Mouse (Mus musculus): ENCODE results near the gene Pah. TPM values are rescaled to one million over a fixed set of nuclear protein-coding genes. Genes with fewer than 3 reads are reported as not detected.

Gene Pah
- polyA plus RNA-seq (2016; fragmentation: Nextera tagmentation; extraction: Ambion mirVana), result 0.12 TPM in 1 of 2 replicates, not detected in the other

GRCm38 (mm10) chr10:87521646-87522045 lies at the start of gene Pah:
TSS of gene Pah (plus strand) at chr10:87521795.
- Histone ChIP-seq H3K4me1 (no peaks in the 10 kb centered on the region), H3K36me3 (replicated peaks) (no peaks in the 10 kb centered on the region), H3K27ac (no peak within 1 kb of the TSS), H3K4me2 (no peak within 1 kb of the TSS), H3K27me3 (peaks cover 8% of the 10 kb centered on the region; the same call in 1 of the 2 replicates), H3K9ac (no peak within 1 kb of the TSS), H3K9me3 (no peaks in the 10 kb centered on the region), H3K4me3 (replicated peaks) (no peak within 1 kb of the TSS)
- ATAC-seq (ENCODE audit: low FRiP score), result no peak
- 93% methylated on average over 5 of the region's 5 CpGs for WGBS

GRCm38 (mm10) chr10:87473475-87474131 lies 48.0 kb upstream of the Pah start:
- 0 out of 2 replicates have a peak, but pooled peaks have one; percentile 49 for ATAC-seq (ENCODE audit: low FRiP score)
- no peak overlapping the region; the same call in 1 of the 2 replicates for H3K27ac ChIP-seq

GRCm38 (mm10) chr10:87474971-87475370 lies 46.6 kb upstream of the Pah start:
- H3K27ac ChIP-seq, result no peak overlapping the region
- H3K36me3 ChIP-seq (replicated peaks), result no peaks in the 10 kb centered on the region
- 38% methylated on average over 2 of the region's 2 CpGs for WGBS
- H3K9ac ChIP-seq, result no peak overlapping the region
- ATAC-seq (ENCODE audit: low FRiP score), result no peak
- H3K4me2 ChIP-seq, result no peak overlapping the region
- H3K4me3 ChIP-seq (replicated peaks), result no peak overlapping the region
- peaks cover 28% of the 10 kb centered on the region for H3K4me1 ChIP-seq
- no peaks in the 10 kb centered on the region for H3K9me3 ChIP-seq
- no peaks in the 10 kb centered on the region for H3K27me3 ChIP-seq

More at GRCm38 (mm10) chr10:87473475-87474131, 48.0 kb upstream of the Pah start:
- Histone ChIP-seq H3K27me3 (no peaks in the 10 kb centered on the region), H3K36me3 (replicated peaks) (no peaks in the 10 kb centered on the region), H3K9me3 (no peaks in the 10 kb centered on the region), H3K4me3 (replicated peaks) (no peak overlapping the region), H3K9ac (no peak overlapping the region), H3K4me1 (peaks cover 28% of the 10 kb centered on the region), H3K4me2 (no peak overlapping the region)
- 38% methylated on average over 10 of the region's 10 CpGs for WGBS

GRCm38 (mm10) chr10:87477895-87478294 lies 43.7 kb upstream of the Pah start:
- 83% methylated on average over 5 of the region's 5 CpGs for WGBS
- Histone ChIP-seq H3K27me3 (peaks cover 6% of the 10 kb centered on the region; the same call in 1 of the 2 replicates), H3K27ac (no peak overlapping the region), H3K9me3 (no peaks in the 10 kb centered on the region), H3K4me1 (peaks cover 24% of the 10 kb centered on the region), H3K4me2 (no peak overlapping the region), H3K9ac (no peak overlapping the region), H3K36me3 (replicated peaks) (no peaks in the 10 kb centered on the region), H3K4me3 (replicated peaks) (no peak overlapping the region)
- ATAC-seq (ENCODE audit: low FRiP score), result no peak

GRCm38 (mm10) chr10:87484831-87485720 lies 36.5 kb upstream of the Pah start:
- peak overlapping the region; percentile 38; the same call in 1 of the 2 replicates for H3K4me3 ChIP-seq (replicated peaks)
- H3K27ac ChIP-seq, result peak overlapping the region; percentile 50; the same call in 1 of the 2 replicates
- H3K4me2 ChIP-seq, result peak overlapping the region; percentile 66
- H3K36me3 ChIP-seq (replicated peaks), result no peaks in the 10 kb centered on the region
- H3K9ac ChIP-seq, result peak overlapping the region; percentile 47; the same call in 1 of the 2 replicates
- 2% methylated on average over 17 of the region's 17 CpGs for WGBS
- peaks cover 32% of the 10 kb centered on the region for H3K27me3 ChIP-seq
- H3K4me1 ChIP-seq, result peaks cover 53% of the 10 kb centered on the region
- H3K9me3 ChIP-seq, result no peaks in the 10 kb centered on the region
- no peak for ATAC-seq (ENCODE audit: low FRiP score)

- Histone ChIP-seq H3K4me3 (replicated peaks) (peak overlapping the region; percentile 38), H3K4me2 (peak overlapping the region; percentile 66), H3K9me3 (no peaks in the 10 kb centered on the region), H3K27me3 (peaks cover 32% of the 10 kb centered on the region), H3K4me1 (peaks cover 62% of the 10 kb centered on the region), H3K36me3 (replicated peaks) (no peaks in the 10 kb centered on the region), H3K9ac (peak overlapping the region; percentile 47), H3K27ac (peak overlapping the region; percentile 61; the same call in 1 of the 2 replicates)
- WGBS, result under 1% methylated on average over 33 of the region's 33 CpGs
- peak; percentile 45 for ATAC-seq (ENCODE audit: low FRiP score)
Observed at GRCm38 (mm10) chr10:87485721-87486620, 35.6 kb upstream of the Pah start.

- H3K9ac ChIP-seq, result 0 out of 2 replicates have a peak overlapping the region, but pooled peaks have one; percentile 25
Observed at GRCm38 (mm10) chr10:87488429-87489145, 33.0 kb upstream of the Pah start.

GRCm38 (mm10) chr10:87489246-87490009 lies 32.2 kb upstream of the Pah start:
- Histone ChIP-seq H3K4me1 (peaks cover 79% of the 10 kb centered on the region), H3K9ac (peak overlapping the region; percentile 25; the same call in 1 of the 2 replicates), H3K9me3 (no peaks in the 10 kb centered on the region), H3K27me3 (peaks cover 25% of the 10 kb centered on the region), H3K36me3 (replicated peaks) (no peaks in the 10 kb centered on the region), H3K27ac (peak overlapping the region; percentile 90), H3K4me3 (replicated peaks) (peak overlapping the region; percentile 18), H3K4me2 (peak overlapping the region; percentile 77)
- WGBS, result under 1% methylated on average over 18 of the region's 18 CpGs
- ATAC-seq (ENCODE audit: low FRiP score), result peak; percentile 58

More at GRCm38 (mm10) chr10:87488429-87489145, 33.0 kb upstream of the Pah start:
- peaks cover 23% of the 10 kb centered on the region for H3K27me3 ChIP-seq
- H3K4me2 ChIP-seq, result peak overlapping the region; percentile 77
- peak overlapping the region; percentile 90 for H3K27ac ChIP-seq
- no peaks in the 10 kb centered on the region for H3K9me3 ChIP-seq
- peaks cover 72% of the 10 kb centered on the region for H3K4me1 ChIP-seq
- H3K36me3 ChIP-seq (replicated peaks), result no peaks in the 10 kb centered on the region
- ATAC-seq (ENCODE audit: low FRiP score), result peak; percentile 77
- H3K4me3 ChIP-seq (replicated peaks), result peak overlapping the region; percentile 26
- 1% methylated on average over 16 of the region's 16 CpGs for WGBS

- Histone ChIP-seq H3K27ac (peak overlapping the region; percentile 90), H3K4me2 (peak overlapping the region; percentile 77), H3K36me3 (replicated peaks) (no peaks in the 10 kb centered on the region), H3K4me3 (replicated peaks) (peak overlapping the region; percentile 91), H3K27me3 (peaks cover 27% of the 10 kb centered on the region; the same call in 1 of the 2 replicates), H3K4me1 (peaks cover 79% of the 10 kb centered on the region), H3K9ac (0 out of 2 replicates have a peak overlapping the region, but pooled peaks have one; percentile 21), H3K9me3 (no peaks in the 10 kb centered on the region)
- no peak for ATAC-seq (ENCODE audit: low FRiP score)
- 0% methylated on average over 2 of the region's 2 CpGs for WGBS
Observed at GRCm38 (mm10) chr10:87490328-87490727, 31.3 kb upstream of the Pah start.

GRCm38 (mm10) chr10:87491485-87492040 lies 30.0 kb upstream of the Pah start:
- peaks cover 69% of the 10 kb centered on the region for H3K4me1 ChIP-seq
- H3K4me2 ChIP-seq, result peak overlapping the region; percentile 77
- H3K36me3 ChIP-seq (replicated peaks), result no peaks in the 10 kb centered on the region
- peaks cover 28% of the 10 kb centered on the region for H3K27me3 ChIP-seq
- H3K9ac ChIP-seq, result peak overlapping the region; percentile 96
- ATAC-seq (ENCODE audit: low FRiP score), result no peak
- H3K9me3 ChIP-seq, result 0 out of 2 replicates have a peak, but pooled peaks cover 3% of the 10 kb centered on the region
- H3K27ac ChIP-seq, result peak overlapping the region; percentile 96
- 2% methylated on average over 11 of the region's 11 CpGs for WGBS
- peak overlapping the region; percentile 91 for H3K4me3 ChIP-seq (replicated peaks)

All from forebrain, embryonic 12.5 days (tissue).